8 mouse cellular contexts compared by ENCODE assay signal in genomic region chr13:67268568-67269369, GRCm38 (mm10). TPM values are rescaled to one million over a fixed set of nuclear protein-coding genes. Genes with fewer than 3 reads are reported as not detected.
DNase-seq lines count a peak whose midpoint lies in the region; ATAC-seq and TF ChIP-seq lines count a peak whose summit lies in the region.

No protein-coding gene starts in this region.

- H3K9ac ChIP-seq in heart, embryonic 15.5 days, result peak overlapping the region; percentile 69
- H3K9ac ChIP-seq in liver, embryonic 12.5 days, result peak overlapping the region; percentile 79

- peak overlapping the region; percentile 79 for H3K27ac ChIP-seq in forebrain, embryonic 10.5 days
- peak overlapping the region; percentile 63 for H3K27ac ChIP-seq in heart, embryonic 15.5 days
- H3K27ac ChIP-seq in liver, embryonic 12.5 days, result no peak overlapping the region

- DNase-seq in c-Kit-positive CD71-positive TER-119-negative erythroid progenitor cells, embryonic 14.5 days (ENCODE audit: low read depth), result peak; percentile 74
- peak; percentile 56 for DNase-seq in forebrain, embryonic 10.5 days (ENCODE audit: extremely low spot score, low spot score)
- DNase-seq in kidney, postnatal 14 days, result peak; percentile 85
- peak; percentile 90 for DNase-seq in naive thymus-derived CD4-positive, alpha-beta T cell, adult 2 months (ENCODE audit: low read depth)
- peak; percentile 89 for DNase-seq in splenic B cell, adult 2 months (ENCODE audit: low read depth, low spot score)

- H3K4me3 ChIP-seq in E14TG2a.4 (replicated peaks; ENCODE audit: low read length), result peak overlapping the region; percentile 83
- peak overlapping the region; percentile 73 for H3K4me3 ChIP-seq in forebrain, embryonic 10.5 days
- peak overlapping the region; percentile 79 for H3K4me3 ChIP-seq in heart, embryonic 15.5 days
- H3K4me3 ChIP-seq in liver, embryonic 12.5 days, result peak overlapping the region; percentile 81

- peak overlapping the region; percentile 84 for H3K4me2 ChIP-seq in heart, embryonic 15.5 days
- H3K4me2 ChIP-seq in liver, embryonic 12.5 days, result peak overlapping the region; percentile 79

- H3K36me3 ChIP-seq in E14TG2a.4 (ENCODE audit: insufficient read depth, low read length), result no peaks in the 10 kb centered on the region
- no peaks in the 10 kb centered on the region; the same call in 1 of the 2 replicates for H3K36me3 ChIP-seq in forebrain, embryonic 10.5 days (replicated peaks)
- H3K36me3 ChIP-seq in heart, embryonic 15.5 days, result 0 out of 2 replicates have a peak, but pooled peaks cover 2% of the 10 kb centered on the region
- peaks cover 6% of the 10 kb centered on the region; the same call in 1 of the 2 replicates for H3K36me3 ChIP-seq in liver, embryonic 12.5 days
- H3K36me3 ChIP-seq in splenic B cell, adult 2 months (ENCODE audit: control insufficient read depth, insufficient read depth, low read length, poor library complexity, severe bottlenecking), result no peaks in the 10 kb centered on the region

- H3K4me1 ChIP-seq in E14TG2a.4 (replicated peaks; ENCODE audit: low read depth, low read length), result peaks cover 3% of the 10 kb centered on the region; the same call in 1 of the 2 replicates
- peaks cover 9% of the 10 kb centered on the region; the same call in 1 of the 2 replicates for H3K4me1 ChIP-seq in forebrain, embryonic 10.5 days
- H3K4me1 ChIP-seq in heart, embryonic 15.5 days (replicated peaks), result 0 out of 2 replicates have a peak, but pooled peaks cover 3% of the 10 kb centered on the region
- peaks cover 12% of the 10 kb centered on the region for H3K4me1 ChIP-seq in liver, embryonic 12.5 days

- no peaks in the 10 kb centered on the region for H3K9me3 ChIP-seq in E14TG2a.4 (ENCODE audit: low read length)
- H3K9me3 ChIP-seq in forebrain, embryonic 10.5 days, result peaks cover 10% of the 10 kb centered on the region; the same call in 1 of the 2 replicates
- no peaks in the 10 kb centered on the region for H3K9me3 ChIP-seq in heart, embryonic 15.5 days (replicated peaks)
- peaks cover 8% of the 10 kb centered on the region for H3K9me3 ChIP-seq in liver, embryonic 12.5 days (replicated peaks)

- 12% methylated on average over 18 of the region's 18 CpGs for WGBS in forebrain, embryonic 10.5 days
- 8% methylated on average over 18 of the region's 18 CpGs for WGBS in heart, embryonic 15.5 days
- WGBS in liver, embryonic 12.5 days (ENCODE audit: insufficient replicate concordance), result 7% methylated on average over 18 of the region's 18 CpGs

- peak; percentile 95 for ATAC-seq in heart, embryonic 15.5 days (replicated peaks; ENCODE audit: insufficient number of reproducible peaks, insufficient read depth, low FRiP score, low read depth)
- ATAC-seq in liver, embryonic 12.5 days, result peak; percentile 99

- TF ChIP-seq CTCF in E14TG2a.4 (conservative IDR thresholded peaks at IDR 0.05; ENCODE audit: low read length), result no peak

- H3K27me3 ChIP-seq in E14TG2a.4 (ENCODE audit: insufficient read depth, low read length), result no peaks in the 10 kb centered on the region
- H3K27me3 ChIP-seq in forebrain, embryonic 10.5 days (ENCODE audit: poor library complexity, severe bottlenecking), result no peaks in the 10 kb centered on the region
- H3K27me3 ChIP-seq in heart, embryonic 15.5 days, result no peaks in the 10 kb centered on the region
- H3K27me3 ChIP-seq in liver, embryonic 12.5 days (replicated peaks), result no peaks in the 10 kb centered on the region
- no peaks in the 10 kb centered on the region for H3K27me3 ChIP-seq in splenic B cell, adult 2 months (ENCODE audit: control insufficient read depth, insufficient read depth, low read length, poor library complexity, severe bottlenecking)

RNA-seq across cellular contexts. Expression of gene Zfp458, which starts 9.5 kb away (rescaled TPM):
- polyA plus RNA-seq in forebrain, embryonic 10.5 days (2016; fragmentation: Nextera tagmentation; extraction: Ambion mirVana), result 1.1 and 1.8 TPM in 2 replicates
- 1.1 and 1.3 TPM in 2 replicates for polyA plus RNA-seq in heart, embryonic 15.5 days (2015; fragmentation: Nextera tagmentation; extraction: Ambion mirVana)
- 0.74 and 0.92 TPM in 2 replicates for polyA plus RNA-seq in liver, embryonic 12.5 days (2016; fragmentation: Nextera tagmentation; extraction: Ambion mirVana)

RNA-seq across cellular contexts. Expression of gene Zfp457, which starts 37.5 kb away (rescaled TPM):
- 0.18 and 0.50 TPM in 2 replicates for polyA plus RNA-seq in forebrain, embryonic 10.5 days (2016; fragmentation: Nextera tagmentation; extraction: Ambion mirVana)
- polyA plus RNA-seq in heart, embryonic 15.5 days (2015; fragmentation: Nextera tagmentation; extraction: Ambion mirVana), result 0.83 and 1.0 TPM in 2 replicates
- polyA plus RNA-seq in liver, embryonic 12.5 days (2016; fragmentation: Nextera tagmentation; extraction: Ambion mirVana), result 0.15 and 0.35 TPM in 2 replicates
